16 mouse cellular contexts compared by ENCODE assay signal in the genomic region with DNA sequence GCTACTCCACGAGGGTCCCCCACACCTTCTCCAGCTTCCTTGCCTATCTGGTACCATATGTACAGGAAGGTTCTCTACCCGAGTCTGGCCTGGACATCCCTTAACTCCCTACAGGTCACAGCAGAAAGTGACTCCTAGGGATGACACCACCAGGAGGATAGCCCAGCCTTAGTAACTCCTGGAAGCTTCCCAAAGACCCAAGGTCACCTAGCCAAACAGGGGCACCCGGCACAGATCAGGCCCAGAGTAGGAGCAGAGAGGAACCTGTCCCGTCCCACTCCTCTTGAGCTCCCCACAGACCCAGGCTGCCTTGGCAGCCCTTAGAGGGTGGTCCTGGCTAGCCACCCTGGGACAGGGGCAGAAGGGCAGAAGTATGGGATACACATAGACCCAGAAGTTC. TPM values are rescaled to one million over a fixed set of nuclear protein-coding genes. Genes with fewer than 3 reads are reported as not detected.
DNase-seq lines count a peak whose midpoint lies in the region; ATAC-seq lines count a peak whose summit lies in the region.
"Had no signal": no experiment of that assay in that cellular context is flagged by ENCODE, and none has a peak within 500 bp of the region (broad histone marks: within the 10 kb centered on the region; RNA-seq: fewer than 3 reads in every experiment).

No protein-coding gene starts in this region.

- no peak for DNase-seq in embryonic facial prominence, embryonic 11.5 days (ENCODE audit: low spot score)
- DNase-seq in embryonic facial prominence, embryonic 10.5 days (ENCODE audit: low spot score) = no peak
- DNase-seq in ovary, postnatal 36 days (ENCODE audit: low spot score) = peak; percentile 35
- no peak for DNase-seq in ovary, postnatal 10 days (ENCODE audit: low spot score)
- DNase-seq in adrenal gland, postnatal 36 days = peak; percentile 60 to 71
- no peak for DNase-seq in cerebellum, adult 9-11 months

- no peaks in the 10 kb centered on the region for H3K36me3 ChIP-seq in embryonic facial prominence, embryonic 11.5 days (replicated peaks; ENCODE audit: control insufficient read depth, insufficient read depth, low read depth, low read length)
- H3K36me3 ChIP-seq in embryonic facial prominence, embryonic 10.5 days (replicated peaks) = no peaks in the 10 kb centered on the region
- H3K36me3 ChIP-seq: heart, embryonic 15.5 days; hindbrain, embryonic 15.5 days had no signal

- H3K27me3 ChIP-seq in embryonic facial prominence, embryonic 11.5 days (ENCODE audit: control insufficient read depth, insufficient read depth, low read length) = no peaks in the 10 kb centered on the region
- peaks cover 8% of the 10 kb centered on the region for H3K27me3 ChIP-seq in embryonic facial prominence, embryonic 10.5 days (replicated peaks; ENCODE audit: low read depth, poor library complexity, severe bottlenecking)
- H3K27me3 ChIP-seq: forebrain, embryonic 13.5 days; heart, embryonic 15.5 days; hindbrain, embryonic 15.5 days had no signal

- no peak overlapping the region for H3K4me3 ChIP-seq in embryonic facial prominence, embryonic 11.5 days (ENCODE audit: low read depth, low read length)
- H3K4me3 ChIP-seq in embryonic facial prominence, embryonic 10.5 days = no peak overlapping the region
- H3K4me3 ChIP-seq: forebrain, embryonic 13.5 days; gastrocnemius, adult 2 months; heart, embryonic 15.5 days; hindbrain, embryonic 15.5 days had no signal

- H3K9ac ChIP-seq in embryonic facial prominence, embryonic 11.5 days (replicated peaks; ENCODE audit: low read length) = no peak overlapping the region
- H3K9ac ChIP-seq: forebrain, embryonic 13.5 days; forebrain, postnatal 0 days; heart, embryonic 15.5 days; hindbrain, embryonic 15.5 days had no signal

- WGBS in embryonic facial prominence, embryonic 11.5 days = 80% methylated on average over 4 of the region's 4 CpGs
- WGBS in embryonic facial prominence, embryonic 10.5 days = 85% methylated on average over 4 of the region's 4 CpGs

- H3K4me1 ChIP-seq in embryonic facial prominence, embryonic 11.5 days (ENCODE audit: control insufficient read depth, insufficient read depth, low read length) = no peaks in the 10 kb centered on the region
- H3K4me1 ChIP-seq in embryonic facial prominence, embryonic 10.5 days = peaks cover 12% of the 10 kb centered on the region; the same call in 1 of the 2 replicates
- H3K4me1 ChIP-seq: forebrain, embryonic 13.5 days; heart, embryonic 15.5 days; hindbrain, embryonic 15.5 days had no signal

- H3K4me2 ChIP-seq in embryonic facial prominence, embryonic 11.5 days (ENCODE audit: low read depth, low read length) = no peak overlapping the region
- H3K4me2 ChIP-seq: forebrain, embryonic 13.5 days; heart, embryonic 15.5 days; hindbrain, embryonic 15.5 days had no signal

- H3K9me3 ChIP-seq in embryonic facial prominence, embryonic 11.5 days (replicated peaks; ENCODE audit: control insufficient read depth, low read length) = no peaks in the 10 kb centered on the region
- no peaks in the 10 kb centered on the region for H3K9me3 ChIP-seq in embryonic facial prominence, embryonic 10.5 days
- H3K9me3 ChIP-seq: forebrain, embryonic 13.5 days; heart, embryonic 15.5 days; hindbrain, embryonic 15.5 days had no signal

- 0 out of 2 replicates have a peak, but pooled peaks have one; percentile 8 for ATAC-seq in embryonic facial prominence, embryonic 11.5 days (replicated peaks; ENCODE audit: insufficient number of reproducible peaks, low FRiP score, low TSS enrichment, low read depth)
- ATAC-seq: CD4-positive, CD25-positive, alpha-beta regulatory T cell, adult 4 months; forebrain, embryonic 13.5 days; forebrain, postnatal 0 days had no signal

- no peak overlapping the region for H3K27ac ChIP-seq in embryonic facial prominence, embryonic 11.5 days (replicated peaks; ENCODE audit: low read depth, low read length)
- no peak overlapping the region for H3K27ac ChIP-seq in embryonic facial prominence, embryonic 10.5 days (replicated peaks)
- H3K27ac ChIP-seq: forebrain, embryonic 13.5 days; gastrocnemius, adult 2 months; heart, embryonic 15.5 days; hindbrain, embryonic 15.5 days had no signal

RNA-seq across cellular contexts. Expression of a gene that starts 12.3 kb away (rescaled TPM):
- 3.4 and 4.8 TPM in 2 replicates for polyA plus RNA-seq in embryonic facial prominence, embryonic 11.5 days (2014; fragmentation: Nextera tagmentation; extraction: Ambion mirVana)
- polyA plus RNA-seq in embryonic facial prominence, embryonic 10.5 days (2016; fragmentation: Nextera tagmentation; extraction: Ambion mirVana) = 6.0 and 6.5 TPM in 2 replicates
- total RNA-seq in adrenal gland, postnatal 36 days (2021) = 1 to 10 TPM; 7.9 to 8.9 TPM

RNA-seq across cellular contexts. Expression of a gene that starts 18.5 kb away (rescaled TPM):
- 0.76 and 0.84 TPM in 2 replicates for polyA plus RNA-seq in embryonic facial prominence, embryonic 11.5 days (2014; fragmentation: Nextera tagmentation; extraction: Ambion mirVana)
- 2.2 and 2.3 TPM in 2 replicates for polyA plus RNA-seq in embryonic facial prominence, embryonic 10.5 days (2016; fragmentation: Nextera tagmentation; extraction: Ambion mirVana)
- 1 to 10 TPM in 1 of 2 experiments, under 1 TPM in 1; 0.93 to 1.7 TPM for total RNA-seq in adrenal gland, postnatal 36 days (2021)

RNA-seq across cellular contexts. Expression of a gene that starts 55.2 kb away (rescaled TPM):
- not detected in 2 replicates for polyA plus RNA-seq in embryonic facial prominence, embryonic 11.5 days (2014; fragmentation: Nextera tagmentation; extraction: Ambion mirVana)
- polyA plus RNA-seq in embryonic facial prominence, embryonic 10.5 days (2016; fragmentation: Nextera tagmentation; extraction: Ambion mirVana) = 0.14 TPM in 1 of 2 replicates, not detected in the other
- under 1 TPM in 1 of 2 experiments, not detected in 1; 0.13 TPM for total RNA-seq in adrenal gland, postnatal 36 days (2021)
- total RNA-seq: adrenal gland, adult 18-20 months; gastrocnemius, adult 2 months; gastrocnemius, postnatal 36 days; heart, postnatal 14 days; MEL had no signal
- polyA plus RNA-seq: CD4-positive, CD25-positive, alpha-beta regulatory T cell, adult 4 months; forebrain, embryonic 13.5 days; heart, embryonic 15.5 days; hindbrain, embryonic 15.5 days had no signal

Comparison
In these comparisons a context has a peak if more than half of its experiments do, and no peak if none do; other contexts are left out.
1. DNase-seq: peak in ovary, postnatal 36 days (single experiment) and adrenal gland, postnatal 36 days (2 of 2); none in embryonic facial prominence, embryonic 11.5 days (single experiment), embryonic facial prominence, embryonic 10.5 days (single experiment), ovary, postnatal 10 days (single experiment) and cerebellum, adult 9-11 months (single experiment).